Mouse (Mus musculus): ENCODE measurements at regions not wholly inside any gene's neighbourhood (a gene's known extent, or its start where the extent isn't known, plus 50 kb on each side); places are given as distances from the start of the nearest gene placed in this dataset.
A peak's percentile ranks its signal among the peaks of the same experiment; 100 is the strongest.

DNA sequence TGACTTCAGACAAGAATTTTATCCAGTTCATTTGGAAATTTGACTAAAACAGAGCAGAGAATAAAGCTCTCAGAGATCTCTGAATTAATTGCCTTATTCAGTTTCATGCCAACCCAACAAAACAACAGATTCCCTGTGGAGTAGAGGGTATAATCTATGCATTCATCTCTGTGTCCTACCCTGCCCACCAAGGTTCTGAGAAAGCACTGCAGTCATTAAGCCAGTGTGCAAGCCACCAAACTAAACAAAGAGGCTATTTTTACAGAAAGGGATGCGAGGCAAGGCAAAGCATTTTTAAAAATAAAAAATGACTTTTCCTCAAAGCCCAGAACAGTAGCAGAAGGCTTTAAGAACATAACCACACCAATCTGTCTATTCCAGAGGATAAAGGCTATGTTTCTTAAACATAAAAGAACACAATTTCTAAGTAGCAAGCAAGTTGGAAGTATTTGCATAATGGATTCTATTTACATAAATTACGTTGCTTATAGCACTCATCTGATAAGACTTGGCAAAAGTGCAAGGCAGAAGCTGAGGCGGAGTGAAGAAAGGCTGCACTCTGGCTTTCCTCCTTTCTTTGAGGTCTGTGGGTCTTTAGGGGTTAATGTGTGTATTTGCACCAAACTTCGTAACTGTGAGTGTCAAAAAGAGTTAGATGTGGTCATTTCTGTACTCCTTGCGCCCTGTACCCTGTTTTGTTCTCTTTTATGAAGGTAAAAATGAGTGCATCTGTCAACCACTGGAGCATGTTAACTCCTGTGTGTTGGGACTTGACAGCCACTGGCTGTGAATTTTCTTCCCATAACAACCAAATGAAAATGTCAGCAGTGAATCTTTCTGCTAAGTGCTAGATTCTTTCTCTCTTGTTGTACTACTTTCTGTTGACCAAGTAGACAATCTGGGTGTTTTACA, 430.6 kb upstream of the Igfbp7 start:
- Histone ChIP-seq H3K4me3 (ENCODE audit: low read depth, low read length) (no peak overlapping the region), H3K9me3 (ENCODE audit: control insufficient read depth, low read length) (no peaks in the 10 kb centered on the region), H3K27ac (replicated peaks) (no peak overlapping the region), H3K36me3 (ENCODE audit: control insufficient read depth, insufficient read depth, low read length) (no peaks in the 10 kb centered on the region), H3K4me2 (replicated peaks; ENCODE audit: low read depth) (no peak overlapping the region), H3K27me3 (ENCODE audit: control insufficient read depth, insufficient read depth, low read length) (no peaks in the 10 kb centered on the region), H3K4me1 (replicated peaks; ENCODE audit: control insufficient read depth, insufficient read depth) (no peaks in the 10 kb centered on the region), H3K9ac (ENCODE audit: low read length) (no peak overlapping the region)
- TF ChIP-seq CTCF (IDR thresholded peaks at IDR 0.05; ENCODE audit: low read depth) (no peak), EP300 (optimal IDR thresholded peaks at IDR 0.05) (no peak)
- ATAC-seq (ENCODE audit: low FRiP score, low TSS enrichment) (no peak), DNase-seq (ENCODE audit: low spot score) (no peak)
- WGBS: 33% methylated on average over 5 of the region's 5 CpGs

DNA sequence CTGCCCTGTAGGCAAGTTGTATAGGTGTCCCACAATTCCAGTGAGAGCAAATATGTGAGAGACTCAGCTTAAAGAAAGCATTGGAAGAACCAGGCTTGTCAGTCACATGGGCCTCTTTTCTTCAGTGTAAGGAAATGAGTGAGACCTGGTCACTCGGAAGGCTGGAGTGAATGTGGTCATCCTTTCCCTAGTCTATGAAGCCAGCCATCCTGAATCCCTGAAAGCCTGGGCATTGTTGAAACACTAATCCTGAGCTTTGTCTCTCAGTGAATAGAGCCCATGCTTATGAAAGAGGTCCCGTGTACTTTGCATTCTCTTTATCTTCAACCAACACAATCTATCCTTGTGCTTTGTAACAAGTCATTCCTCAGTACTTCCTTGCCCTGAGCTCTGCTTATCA, 420.1 kb upstream of the Igfbp7 start:
- no peaks in the 10 kb centered on the region for H3K4me1 ChIP-seq (replicated peaks; ENCODE audit: control insufficient read depth, insufficient read depth)
- no peaks in the 10 kb centered on the region for H3K27me3 ChIP-seq (ENCODE audit: control insufficient read depth, insufficient read depth, low read length)
- ATAC-seq (ENCODE audit: low FRiP score, low TSS enrichment) (peak; percentile 29; the same call in 1 of the 2 replicates), DNase-seq (ENCODE audit: low spot score) (no peak)
- H3K4me3 ChIP-seq (ENCODE audit: low read depth, low read length): no peak overlapping the region
- WGBS: 63% methylated on average over 2 of the region's 2 CpGs
- H3K9me3 ChIP-seq (ENCODE audit: control insufficient read depth, low read length): no peaks in the 10 kb centered on the region
- H3K27ac ChIP-seq (replicated peaks): no peak overlapping the region
- TF ChIP-seq EP300 (optimal IDR thresholded peaks at IDR 0.05) (no peak), CTCF (IDR thresholded peaks at IDR 0.05; ENCODE audit: low read depth) (no peak)
- no peak overlapping the region for H3K4me2 ChIP-seq (replicated peaks; ENCODE audit: low read depth)
- no peak overlapping the region for H3K9ac ChIP-seq (ENCODE audit: low read length)
- H3K36me3 ChIP-seq (ENCODE audit: control insufficient read depth, insufficient read depth, low read length): no peaks in the 10 kb centered on the region

DNA sequence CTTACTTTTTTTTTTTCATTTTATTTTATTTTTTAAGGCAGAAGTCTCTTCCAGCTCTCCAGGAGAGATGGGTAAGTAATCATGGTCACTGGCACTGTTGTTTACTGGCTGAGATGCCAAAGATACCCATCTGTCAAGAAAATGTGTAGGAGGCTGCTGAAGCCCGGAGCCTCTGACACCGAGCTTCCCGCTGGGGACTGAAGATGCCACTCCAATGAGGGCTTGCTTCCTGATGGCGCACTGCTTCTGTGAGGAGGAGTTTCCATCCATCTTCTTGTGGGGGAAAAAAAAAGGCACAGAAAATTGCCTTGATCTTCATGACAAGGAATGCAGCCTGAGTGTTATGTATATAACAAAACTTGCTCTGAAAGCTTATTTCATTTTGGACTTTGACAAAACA, 418.2 kb upstream of the Igfbp7 start:
- Histone ChIP-seq H3K27me3 (ENCODE audit: control insufficient read depth, insufficient read depth, low read length) (no peaks in the 10 kb centered on the region), H3K9ac (ENCODE audit: low read length) (no peak overlapping the region), H3K4me3 (ENCODE audit: low read depth, low read length) (no peak overlapping the region), H3K9me3 (ENCODE audit: control insufficient read depth, low read length) (no peaks in the 10 kb centered on the region), H3K4me2 (replicated peaks; ENCODE audit: low read depth) (no peak overlapping the region), H3K4me1 (replicated peaks; ENCODE audit: control insufficient read depth, insufficient read depth) (no peaks in the 10 kb centered on the region), H3K27ac (replicated peaks) (no peak overlapping the region), H3K36me3 (ENCODE audit: control insufficient read depth, insufficient read depth, low read length) (no peaks in the 10 kb centered on the region)
- no peak for TF ChIP-seq CTCF (IDR thresholded peaks at IDR 0.05; ENCODE audit: low read depth)
- WGBS: 75% methylated on average over 4 of the region's 4 CpGs
- ATAC-seq (ENCODE audit: low FRiP score, low TSS enrichment): no peak
- DNase-seq (ENCODE audit: low spot score): no peak

DNA sequence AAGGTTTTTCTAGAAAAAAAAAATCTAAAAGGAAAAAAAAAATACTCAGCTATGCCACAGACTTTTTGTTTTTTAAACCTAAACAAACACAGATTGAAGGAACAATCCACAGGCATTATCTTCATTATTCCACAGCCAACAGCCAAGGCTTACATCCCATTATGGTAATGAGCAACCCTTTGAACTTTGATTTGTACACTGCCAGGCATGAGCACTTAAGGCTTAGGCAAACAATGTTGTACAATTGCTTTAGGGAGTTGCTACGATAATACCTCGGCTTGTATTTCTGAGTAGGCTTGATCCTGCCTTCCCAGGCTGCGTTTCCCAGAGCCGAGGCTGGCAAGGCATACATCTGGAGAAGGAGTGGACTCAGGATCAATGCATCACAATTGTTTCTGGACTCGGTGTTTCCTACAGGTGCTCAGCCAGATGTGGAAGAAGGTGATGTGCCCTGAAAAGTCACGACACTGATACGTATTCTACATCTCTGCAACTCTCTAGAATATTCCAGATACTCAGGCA, 409.0 kb upstream of the Igfbp7 start:
- no peaks in the 10 kb centered on the region for H3K27me3 ChIP-seq (ENCODE audit: control insufficient read depth, insufficient read depth, low read length)
- no peak overlapping the region for H3K27ac ChIP-seq (replicated peaks)
- H3K4me1 ChIP-seq (replicated peaks; ENCODE audit: control insufficient read depth, insufficient read depth): no peaks in the 10 kb centered on the region
- DNase-seq (ENCODE audit: low spot score) (peak; percentile 60), ATAC-seq (ENCODE audit: low FRiP score, low TSS enrichment) (peak; percentile 91)
- no peak for TF ChIP-seq EP300 (optimal IDR thresholded peaks at IDR 0.05)
- H3K36me3 ChIP-seq (ENCODE audit: control insufficient read depth, insufficient read depth, low read length): no peaks in the 10 kb centered on the region
- H3K4me2 ChIP-seq (replicated peaks; ENCODE audit: low read depth): no peak overlapping the region
- no peaks in the 10 kb centered on the region for H3K9me3 ChIP-seq (ENCODE audit: control insufficient read depth, low read length)
- 42% methylated on average over 7 of the region's 7 CpGs for WGBS
- no peak overlapping the region for H3K4me3 ChIP-seq (ENCODE audit: low read depth, low read length)
- H3K9ac ChIP-seq (ENCODE audit: low read length): no peak overlapping the region

DNA sequence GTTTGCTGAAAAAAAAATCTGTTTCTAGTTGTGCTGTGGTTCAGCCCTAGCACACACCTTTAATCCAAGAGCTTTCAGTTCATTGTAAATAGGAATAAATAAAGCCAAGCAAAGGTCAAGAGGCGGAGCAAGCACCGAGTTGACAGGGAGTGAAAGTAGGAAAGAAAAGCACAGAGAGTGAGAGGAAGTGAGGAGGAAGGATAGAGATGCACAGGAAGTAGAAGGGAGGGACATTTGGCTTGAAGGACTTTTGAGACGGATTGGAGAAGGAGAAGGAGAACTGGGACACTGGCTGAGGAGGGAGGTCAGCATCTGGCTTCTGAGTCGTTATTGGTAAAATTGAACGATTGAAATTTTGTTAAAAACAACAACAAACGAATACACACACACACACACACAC, 402.0 kb upstream of the Igfbp7 start:
- H3K36me3 ChIP-seq (ENCODE audit: control insufficient read depth, insufficient read depth, low read length): no peaks in the 10 kb centered on the region
- WGBS: 78% methylated on average over 6 of the region's 6 CpGs
- no peak overlapping the region for H3K9ac ChIP-seq (ENCODE audit: low read length)
- no peak overlapping the region for H3K27ac ChIP-seq (replicated peaks)
- no peak overlapping the region for H3K4me3 ChIP-seq (ENCODE audit: low read depth, low read length)
- H3K27me3 ChIP-seq (ENCODE audit: control insufficient read depth, insufficient read depth, low read length): no peaks in the 10 kb centered on the region
- no peak overlapping the region for H3K4me2 ChIP-seq (replicated peaks; ENCODE audit: low read depth)
- H3K4me1 ChIP-seq (replicated peaks; ENCODE audit: control insufficient read depth, insufficient read depth): no peaks in the 10 kb centered on the region
- ATAC-seq (ENCODE audit: low FRiP score, low TSS enrichment) (no peak), DNase-seq (ENCODE audit: low spot score) (no peak)
- no peaks in the 10 kb centered on the region for H3K9me3 ChIP-seq (ENCODE audit: control insufficient read depth, low read length)
- TF ChIP-seq CTCF (IDR thresholded peaks at IDR 0.05; ENCODE audit: low read depth) (no peak), EP300 (optimal IDR thresholded peaks at IDR 0.05) (no peak)

DNA sequence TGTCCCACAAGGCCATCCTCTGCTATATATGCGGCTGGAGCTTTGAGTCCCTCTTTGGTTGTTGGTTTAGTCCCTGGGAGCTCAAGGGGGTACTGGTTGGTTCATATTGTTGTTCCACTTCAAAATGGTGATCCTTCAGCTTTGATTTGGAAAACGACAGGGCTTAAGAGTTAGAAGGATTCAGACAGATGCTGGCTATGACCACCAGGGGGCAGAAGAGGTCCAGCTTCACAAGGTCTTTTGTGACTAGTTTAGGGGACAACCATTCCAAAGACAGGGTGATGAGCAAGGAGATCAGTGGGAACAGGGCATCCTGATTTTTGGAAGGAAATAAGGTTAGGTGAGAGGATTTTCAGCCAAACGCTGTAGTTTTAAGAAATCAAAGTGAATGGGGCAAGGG, 399.9 kb upstream of the Igfbp7 start:
- DNase-seq (ENCODE audit: low spot score) (peak; percentile 76), ATAC-seq (ENCODE audit: low FRiP score, low TSS enrichment) (no peak)
- Histone ChIP-seq H3K9me3 (ENCODE audit: control insufficient read depth, low read length) (no peaks in the 10 kb centered on the region), H3K27ac (replicated peaks) (no peak overlapping the region), H3K27me3 (ENCODE audit: control insufficient read depth, insufficient read depth, low read length) (no peaks in the 10 kb centered on the region), H3K4me3 (ENCODE audit: low read depth, low read length) (no peak overlapping the region), H3K36me3 (ENCODE audit: control insufficient read depth, insufficient read depth, low read length) (no peaks in the 10 kb centered on the region), H3K4me1 (replicated peaks; ENCODE audit: control insufficient read depth, insufficient read depth) (no peaks in the 10 kb centered on the region), H3K9ac (ENCODE audit: low read length) (no peak overlapping the region), H3K4me2 (replicated peaks; ENCODE audit: low read depth) (no peak overlapping the region)
- no peak for TF ChIP-seq EP300 (optimal IDR thresholded peaks at IDR 0.05)
- peak; percentile 93 for TF ChIP-seq CTCF (IDR thresholded peaks at IDR 0.05; ENCODE audit: low read depth)
- WGBS: 35% methylated on average over 3 of the region's 3 CpGs
